Mouse (Mus musculus) midbrain, postnatal 0 days (tissue): ENCODE measurements around the gene Fbxw4. TPM values are rescaled to one million over a fixed set of nuclear protein-coding genes. Genes with fewer than 3 reads are reported as not detected.

ENCODE experiments used
- ATAC-seq: fragments of 200-750 bp; cut with Nextera tagmentation; 2 replicates; pipeline ENCODE4 v1.8.0; 2017; ENCODE audit warnings: moderate number of reproducible peaks, mild to moderate bottlenecking, moderate TSS enrichment, moderate library complexity; ENCODE audit not compliant: low FRiP score
- DNase-seq: peaks from one replicate; pipeline ENCODE4 v3.0.0-alpha.2; 2015; ENCODE audit warnings: low spot score
- H3K27ac ChIP-seq: fragments of 300-500 bp; sonication (generic); 2 replicates; pipeline ENCODE4 v1.5.1; 2014; ENCODE audit warnings: low read depth, mild to moderate bottlenecking, low read length, mixed read lengths
- H3K27me3 ChIP-seq: fragments of 300-500 bp; sonication (generic); 2 replicates; pipeline ENCODE4 v1.6.1; 2014; ENCODE audit warnings: low read length, control low read depth, mixed read lengths; ENCODE audit not compliant: insufficient read depth
- H3K36me3 ChIP-seq: fragments of 300-500 bp; sonication (generic); 2 replicates; pipeline ENCODE4 v1.6.1; 2014; ENCODE audit warnings: low read length, control low read depth, mixed read lengths; ENCODE audit not compliant: insufficient read depth
- H3K4me1 ChIP-seq: fragments of 300-500 bp; sonication (generic); 2 replicates; pipeline ENCODE4 v1.6.1; 2014; ENCODE audit warnings: mild to moderate bottlenecking, control low read depth, antibody characterized with exemption, low read length, mixed read lengths; ENCODE audit not compliant: insufficient read depth
- H3K4me2 ChIP-seq: fragments of 300-500 bp; sonication (generic); 2 replicates; pipeline ENCODE4 v1.6.1; 2014; ENCODE audit warnings: low read depth, mild to moderate bottlenecking, low read length, mixed read lengths; ENCODE audit not compliant: poor library complexity, severe bottlenecking
- H3K4me3 ChIP-seq: fragments of 300-500 bp; sonication (generic); 2 replicates; pipeline ENCODE4 v1.5.1; 2014; ENCODE audit warnings: low read depth, mild to moderate bottlenecking, low read length, moderate library complexity
- H3K9ac ChIP-seq: fragments of 300-500 bp; sonication (generic); replicated peaks from 2 replicates; pipeline ENCODE4 v1.6.1; 2014; ENCODE audit warnings: mild to moderate bottlenecking, low read length, moderate library complexity, mixed read lengths; ENCODE audit not compliant: poor library complexity, severe bottlenecking
- H3K9me3 ChIP-seq: fragments of 300-500 bp; sonication (generic); 2 replicates; pipeline ENCODE4 v1.6.1; 2016; ENCODE audit warnings: low read length, control low read depth
- CTCF ChIP-seq: IDR thresholded peaks from 2 replicates; pipeline ENCODE4 v1.5.1; 2016; ENCODE audit warnings: antibody characterized with exemption, mild to moderate bottlenecking
- WGBS: fragments of 180-500 bp; shearing (Covaris S2); extraction: QIAGEN DNeasy Blood & Tissue Kit; methylation state at CpG from one replicate; pipeline ENCODE4 v1.1.7; 2014; 5-methylcytosine and 5-hydroxymethylcytosine counted together
- polyA plus RNA-seq: library from polyadenylated mRNA; unstranded; fragments of >200 nt; fragmentation: Nextera tagmentation; extraction: Ambion mirVana; gene quantifications from 2 replicates; pipeline ENCODE4 v1.2.1, GENCODE M21; 2015
- total RNA-seq: library from RNA; depleted of rRNA; stranded (reverse); fragments of >200 nt; gene quantifications from 2 replicates; pipeline ENCODE4 v1.2.3, GENCODE M21; 2014

The Fbxw4 gene
- total and polyA plus RNA-seq, 2 experiments from 2014 or later = 5.6 to 41.8 TPM

DNA sequence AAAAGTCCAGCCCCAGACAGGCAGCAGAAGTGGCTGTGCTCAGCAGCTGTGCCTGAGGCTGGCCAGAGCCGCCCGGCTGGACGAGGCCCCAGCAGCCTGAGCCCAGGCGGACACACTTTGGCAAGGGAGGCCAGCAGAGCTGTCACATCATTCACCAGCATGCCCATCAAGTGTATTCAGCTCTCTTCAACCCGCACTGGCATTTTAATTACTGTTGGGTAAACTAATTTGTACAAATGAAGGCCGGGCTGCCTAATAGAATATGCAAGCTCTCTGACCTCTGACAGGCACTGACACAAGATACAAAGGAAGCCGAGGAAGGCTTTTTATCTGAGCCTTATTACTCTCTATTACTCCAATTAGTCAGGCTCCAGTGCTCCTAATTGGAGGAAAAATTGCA is 64.1 kb downstream of the Fbxw4 start:
- H3K9ac ChIP-seq = no peak overlapping the region
- H3K4me1 ChIP-seq = no peaks in the 10 kb centered on the region
- peak; percentile 75 for DNase-seq
- H3K4me3 ChIP-seq = no peak overlapping the region
- 18% methylated on average over 7 of the region's 7 CpGs for WGBS
- peaks cover 2% of the 10 kb centered on the region; the same call in 1 of the 2 replicates for H3K36me3 ChIP-seq
- no peak overlapping the region for H3K4me2 ChIP-seq
- no peak for TF ChIP-seq CTCF
- H3K9me3 ChIP-seq = no peaks in the 10 kb centered on the region
- ATAC-seq = no peak
- no peak overlapping the region for H3K27ac ChIP-seq
- no peaks in the 10 kb centered on the region for H3K27me3 ChIP-seq

DNA sequence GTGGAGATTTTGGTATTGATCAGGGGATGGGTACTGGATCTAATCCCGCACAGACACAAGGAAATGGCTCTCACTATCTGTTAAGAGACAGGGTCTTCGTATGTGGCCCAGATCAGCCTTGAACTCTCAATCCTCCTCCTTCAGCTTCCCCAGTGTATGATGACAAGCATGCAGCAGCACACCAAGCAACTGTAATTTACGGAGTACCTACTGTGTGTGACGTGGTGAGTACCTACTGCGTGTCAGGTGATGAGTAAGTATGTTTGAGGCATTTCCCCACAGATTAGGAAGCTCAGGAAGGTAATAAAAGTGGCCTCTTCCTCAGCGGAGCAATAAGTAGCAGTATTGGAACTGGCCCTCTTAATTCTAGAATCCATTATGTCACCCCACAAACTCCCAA is 64.6 kb downstream of the Fbxw4 start:
- Histone ChIP-seq H3K4me3 (no peak overlapping the region), H3K9ac (no peak overlapping the region), H3K9me3 (no peaks in the 10 kb centered on the region), H3K4me1 (no peaks in the 10 kb centered on the region), H3K27me3 (no peaks in the 10 kb centered on the region), H3K4me2 (no peak overlapping the region), H3K27ac (no peak overlapping the region), H3K36me3 (peaks cover 2% of the 10 kb centered on the region; the same call in 1 of the 2 replicates)
- 90% methylated on average over 6 of the region's 6 CpGs for WGBS
- DNase-seq = no peak
- no peak for ATAC-seq
- no peak for TF ChIP-seq CTCF

DNA sequence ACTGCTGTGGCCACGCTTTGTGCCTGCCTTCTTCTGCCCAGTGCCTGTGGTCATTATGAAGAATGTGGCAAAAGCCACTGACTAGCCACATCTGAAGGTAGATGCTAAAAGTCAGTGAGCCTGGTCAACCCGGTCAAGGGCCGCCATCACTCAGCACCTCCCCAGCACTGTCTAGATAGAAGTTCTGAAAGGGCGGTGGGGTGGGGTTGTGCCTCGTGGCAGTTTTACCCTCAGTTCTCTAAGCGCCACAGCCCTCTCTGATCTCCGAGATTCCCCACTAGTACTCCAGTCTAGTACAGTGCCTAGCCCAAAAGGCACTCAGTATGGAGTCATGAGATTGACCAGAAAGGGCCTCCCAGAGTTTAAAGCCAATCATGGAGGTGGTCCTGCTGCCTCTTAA is 66.0 kb downstream of the Fbxw4 start:
- Histone ChIP-seq H3K4me3 (no peak overlapping the region), H3K27ac (no peak overlapping the region), H3K9me3 (no peaks in the 10 kb centered on the region), H3K27me3 (no peaks in the 10 kb centered on the region), H3K9ac (no peak overlapping the region), H3K4me1 (no peaks in the 10 kb centered on the region), H3K4me2 (no peak overlapping the region), H3K36me3 (no peaks in the 10 kb centered on the region; the same call in 1 of the 2 replicates)
- ATAC-seq (no peak), DNase-seq (no peak)
- TF ChIP-seq CTCF = no peak
- 94% methylated on average over 7 of the region's 7 CpGs for WGBS

DNA sequence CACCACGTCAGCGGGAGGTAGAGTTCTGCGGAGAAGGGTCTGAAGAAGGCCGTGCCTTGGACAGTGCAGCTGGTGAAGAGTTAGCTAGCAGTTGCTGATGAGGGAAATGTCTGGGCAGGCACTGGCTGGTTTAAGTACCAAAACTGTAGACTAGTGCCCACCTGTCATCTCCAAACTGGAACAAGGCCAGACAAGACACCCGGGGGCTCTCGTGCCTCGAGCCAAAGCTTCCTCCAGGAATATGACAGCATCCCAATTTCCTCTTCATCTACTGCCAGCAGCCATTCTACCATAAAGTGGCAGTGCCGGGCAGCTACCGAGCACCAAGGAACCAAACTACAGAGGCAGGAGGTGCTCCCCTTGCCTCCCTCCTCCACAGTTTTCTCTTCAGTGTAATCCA is 67.2 kb downstream of the Fbxw4 start:
- Histone ChIP-seq H3K27me3 (no peaks in the 10 kb centered on the region), H3K4me3 (no peak overlapping the region), H3K27ac (no peak overlapping the region), H3K9ac (no peak overlapping the region), H3K4me2 (no peak overlapping the region), H3K9me3 (no peaks in the 10 kb centered on the region), H3K36me3 (peaks cover 10% of the 10 kb centered on the region), H3K4me1 (no peaks in the 10 kb centered on the region)
- TF ChIP-seq CTCF = no peak
- ATAC-seq (no peak), DNase-seq (no peak)
- 87% methylated on average over 9 of the region's 9 CpGs for WGBS

DNA sequence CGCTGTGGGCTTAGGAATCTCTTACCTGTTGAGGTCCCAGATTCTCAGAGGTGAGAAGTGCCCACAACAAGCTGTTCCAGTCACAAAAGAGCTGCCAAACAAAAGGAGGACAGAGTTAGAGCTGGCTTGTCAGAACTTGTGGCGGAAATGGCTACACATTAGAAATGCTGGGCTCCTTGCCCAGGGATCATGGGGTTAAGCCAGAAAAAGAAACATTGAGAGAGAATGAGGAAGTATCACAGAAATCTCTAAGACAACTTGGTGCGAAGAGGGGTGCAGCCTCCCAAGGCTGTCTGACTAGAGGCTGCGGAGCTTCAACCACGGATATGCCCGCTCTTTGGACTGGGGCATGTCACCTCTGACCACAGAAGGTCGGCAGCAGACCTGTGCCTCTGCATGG is 68.4 kb downstream of the Fbxw4 start:
- no peaks in the 10 kb centered on the region for H3K4me1 ChIP-seq
- no peaks in the 10 kb centered on the region for H3K9me3 ChIP-seq
- ATAC-seq (no peak), DNase-seq (no peak)
- no peak overlapping the region for H3K4me2 ChIP-seq
- H3K27ac ChIP-seq = no peak overlapping the region
- H3K9ac ChIP-seq = no peak overlapping the region
- H3K4me3 ChIP-seq = no peak overlapping the region
- no peak for TF ChIP-seq CTCF
- 79% methylated on average over 7 of the region's 7 CpGs for WGBS
- peaks cover 12% of the 10 kb centered on the region for H3K36me3 ChIP-seq
- no peaks in the 10 kb centered on the region for H3K27me3 ChIP-seq

DNA sequence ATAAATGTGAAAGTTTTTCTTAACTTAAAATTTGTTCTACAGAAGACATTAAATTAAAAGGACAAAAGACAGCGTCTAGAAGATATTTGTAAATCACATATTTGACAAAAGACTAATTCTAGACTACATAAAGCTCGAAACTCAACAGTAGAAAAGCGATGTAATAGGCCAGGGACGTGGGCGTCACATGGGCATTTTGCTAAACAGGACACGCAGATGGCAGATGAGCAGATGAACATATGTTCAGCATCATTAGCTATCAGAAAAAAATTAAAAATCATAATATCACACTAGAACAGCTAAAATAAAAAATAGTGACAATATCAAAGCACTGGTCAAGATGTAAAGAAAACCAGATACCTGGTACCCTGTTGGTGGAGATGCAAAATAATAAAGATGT is 70.4 kb downstream of the Fbxw4 start:
- WGBS = 97% methylated on average over 6 of the region's 6 CpGs
- no peak overlapping the region for H3K27ac ChIP-seq
- no peaks in the 10 kb centered on the region for H3K27me3 ChIP-seq
- H3K9ac ChIP-seq = no peak overlapping the region
- H3K36me3 ChIP-seq = peaks cover 14% of the 10 kb centered on the region
- H3K4me3 ChIP-seq = no peak overlapping the region
- no peak for TF ChIP-seq CTCF
- no peaks in the 10 kb centered on the region for H3K4me1 ChIP-seq
- no peak overlapping the region for H3K4me2 ChIP-seq
- DNase-seq = no peak
- ATAC-seq = no peak
- no peaks in the 10 kb centered on the region for H3K9me3 ChIP-seq
